Mouse (Mus musculus) olfactory bulb, adult 2 months (tissue): Measurements from ENCODE around the gene Dpf3. TPM values are rescaled to one million over a fixed set of nuclear protein-coding genes. Genes with fewer than 3 reads are reported as not detected.

Experiments used
- H3K27ac ChIP-seq: fragments of 200-500 bp; 2 replicates; pipeline ENCODE4 v1.5.1; 2012; ENCODE audit warnings: low read depth, low read length; ENCODE audit not compliant: insufficient read depth
- H3K4me1 ChIP-seq: fragments of 200-500 bp; 2 replicates; pipeline ENCODE4 v1.6.1; 2012; ENCODE audit warnings: low read length; ENCODE audit not compliant: control insufficient read depth, insufficient read depth
- H3K4me3 ChIP-seq: fragments of 200-500 bp; 2 replicates; pipeline ENCODE4 v1.5.1; 2012; ENCODE audit warnings: mild to moderate bottlenecking, low read depth, low read length, moderate library complexity; ENCODE audit not compliant: insufficient read depth
- CTCF ChIP-seq: fragments of 200-500 bp; IDR thresholded peaks from 2 replicates; pipeline ENCODE4 v1.5.1; 2012; ENCODE audit warnings: low read depth, mild to moderate bottlenecking, low read length, moderate library complexity; ENCODE audit not compliant: insufficient read depth
- POLR2A ChIP-seq: fragments of 200-500 bp; IDR thresholded peaks from 2 replicates; pipeline ENCODE4 v1.6.1; 2012; ENCODE audit warnings: mild to moderate bottlenecking, low read depth, low read length, moderate library complexity; ENCODE audit not compliant: insufficient read depth
- WGBS: fragments of 180-500 bp; shearing (Covaris S2); methylation state at CpG from one replicate; pipeline ENCODE4 v1.1.7; 2018; 5-methylcytosine and 5-hydroxymethylcytosine counted together
- polyA plus RNA-seq: library from polyadenylated mRNA; stranded (reverse); fragments of >200 nt; gene quantifications from 2 replicates; pipeline ENCODE4 v1.2.4, GENCODE M21; 2012; ENCODE audit warnings: low replicate concordance; ENCODE audit not compliant: missing spikeins, insufficient read depth, insufficient read length

Gene Dpf3
- polyA plus RNA-seq, 1 experiment: not detected

GRCm38 (mm10) chr12:83271215-83271614 lies 216.3 kb downstream of the Dpf3 start:
- WGBS: 89% methylated on average over 3 of the region's 3 CpGs

GRCm38 (mm10) chr12:83268504-83268922 lies 219.0 kb downstream of the Dpf3 start:
- no peak overlapping the region for H3K4me3 ChIP-seq
- no peak for TF ChIP-seq POLR2A
- WGBS: 29% methylated on average over 11 of the region's 11 CpGs

More at GRCm38 (mm10) chr12:83271215-83271614, 216.3 kb downstream of the Dpf3 start:
- no peak overlapping the region for H3K27ac ChIP-seq
- no peak overlapping the region for H3K4me3 ChIP-seq
- TF ChIP-seq POLR2A: no peak
- no peak for TF ChIP-seq CTCF
- peaks cover 12% of the 10 kb centered on the region for H3K4me1 ChIP-seq

GRCm38 (mm10) chr12:83260540-83260939 lies 227.0 kb downstream of the Dpf3 start:
- H3K4me3 ChIP-seq: no peak overlapping the region
- WGBS: 45% methylated on average over 2 of the region's 2 CpGs
- no peaks in the 10 kb centered on the region for H3K4me1 ChIP-seq
- no peak overlapping the region for H3K27ac ChIP-seq
- TF ChIP-seq CTCF: no peak
- no peak for TF ChIP-seq POLR2A

More at GRCm38 (mm10) chr12:83268504-83268922, 219.0 kb downstream of the Dpf3 start:
- peaks cover 12% of the 10 kb centered on the region for H3K4me1 ChIP-seq
- no peak overlapping the region for H3K27ac ChIP-seq

- 89% methylated on average over 4 of the region's 4 CpGs for WGBS
- Histone ChIP-seq H3K27ac (no peak overlapping the region), H3K4me3 (no peak overlapping the region), H3K4me1 (no peaks in the 10 kb centered on the region)
- TF ChIP-seq CTCF (no peak), POLR2A (no peak)
Measured at GRCm38 (mm10) chr12:83254399-83254798, 233.1 kb downstream of the Dpf3 start.

- H3K4me3 ChIP-seq: no peak overlapping the region
- WGBS: 76% methylated on average over 3 of the region's 3 CpGs
- no peak overlapping the region for H3K27ac ChIP-seq
- no peaks in the 10 kb centered on the region for H3K4me1 ChIP-seq
- no peak for TF ChIP-seq CTCF
- TF ChIP-seq POLR2A: no peak
Measured at GRCm38 (mm10) chr12:83249066-83249465, 238.4 kb downstream of the Dpf3 start.

- WGBS: 68% methylated on average over 2 of the region's 2 CpGs
- TF ChIP-seq POLR2A (no peak), CTCF (no peak)
Measured at GRCm38 (mm10) chr12:83248636-83249035, 238.9 kb downstream of the Dpf3 start.

GRCm38 (mm10) chr12:83247669-83248068 lies 239.8 kb downstream of the Dpf3 start:
- Histone ChIP-seq H3K4me1 (no peaks in the 10 kb centered on the region), H3K27ac (no peak overlapping the region), H3K4me3 (no peak overlapping the region)
- 89% methylated on average over 3 of the region's 3 CpGs for WGBS
- no peak for TF ChIP-seq CTCF
- no peak for TF ChIP-seq POLR2A

More at GRCm38 (mm10) chr12:83248636-83249035, 238.9 kb downstream of the Dpf3 start:
- H3K27ac ChIP-seq: no peak overlapping the region
- no peak overlapping the region for H3K4me3 ChIP-seq
- no peaks in the 10 kb centered on the region for H3K4me1 ChIP-seq

GRCm38 (mm10) chr12:83241022-83241421 lies 246.5 kb downstream of the Dpf3 start:
- WGBS: 61% methylated on average over 3 of the region's 3 CpGs
- Histone ChIP-seq H3K4me1 (peaks cover 6% of the 10 kb centered on the region), H3K27ac (no peak overlapping the region), H3K4me3 (no peak overlapping the region)
- TF ChIP-seq CTCF: no peak
- no peak for TF ChIP-seq POLR2A

- H3K4me3 ChIP-seq: no peak overlapping the region
- H3K27ac ChIP-seq: no peak overlapping the region
- no peak for TF ChIP-seq POLR2A
- TF ChIP-seq CTCF: no peak
- peaks cover 6% of the 10 kb centered on the region for H3K4me1 ChIP-seq
Measured at GRCm38 (mm10) chr12:83240571-83240970, 246.9 kb downstream of the Dpf3 start.

GRCm38 (mm10) chr12:83235781-83236180 lies 251.7 kb downstream of the Dpf3 start:
- TF ChIP-seq POLR2A (no peak), CTCF (no peak)
- Histone ChIP-seq H3K4me1 (no peaks in the 10 kb centered on the region), H3K4me3 (no peak overlapping the region), H3K27ac (no peak overlapping the region)
- WGBS: 94% methylated on average over 6 of the region's 6 CpGs
